Mouse (Mus musculus) layer of hippocampus, adult 2 months (tissue): ENCODE measurements around the gene Klhl1. TPM values are rescaled to one million over a fixed set of nuclear protein-coding genes. Genes with fewer than 3 reads are reported as not detected.
"Not testable (repeated sequence)": the region's sequence is repeated elsewhere in the genome, so short reads cannot be mapped to it uniquely, and the experiment has no call there.

Experiments used
- DNase-seq, 2 experiments: peaks; one replicate each; pipeline ENCODE4 v3.0.0; 2022; ENCODE audit warnings: low spot score in 2 of 2
- H3K27ac ChIP-seq: fragments of 200-600 bp; 2 replicates; pipeline ENCODE4 v1.8.1; 2022
- H3K4me3 ChIP-seq: fragments of 200-600 bp; 2 replicates; pipeline ENCODE4 v1.8.1; 2022; ENCODE audit warnings: mild to moderate bottlenecking
- CTCF ChIP-seq: fragments of 200-600 bp; conservative IDR thresholded peaks from 2 replicates; pipeline ENCODE4 v1.8.1; 2022; ENCODE audit warnings: antibody characterized with exemption, mild to moderate bottlenecking, moderate library complexity
- total RNA-seq, 2 experiments: library from RNA; stranded (reverse); gene quantifications; 2 replicates each; pipeline ENCODE4 v1.2.3; 2021

The Klhl1 gene
- total RNA-seq, 2 experiments from 2014 or later: 0.72 to 0.74 TPM

GRCm38 (mm10) chr14:96217805-96218441 lies 301.0 kb downstream of the Klhl1 start:
- H3K27ac ChIP-seq: no peak overlapping the region
- TF ChIP-seq CTCF: no peak
- DNase-seq: no peak

GRCm38 (mm10) chr14:96194795-96195194 lies 324.1 kb downstream of the Klhl1 start:
- not testable (repeated sequence) for DNase-seq, H3K27ac ChIP-seq, H3K4me3 ChIP-seq

More at GRCm38 (mm10) chr14:96217805-96218441, 301.0 kb downstream of the Klhl1 start:
- no peak overlapping the region for H3K4me3 ChIP-seq

DNA sequence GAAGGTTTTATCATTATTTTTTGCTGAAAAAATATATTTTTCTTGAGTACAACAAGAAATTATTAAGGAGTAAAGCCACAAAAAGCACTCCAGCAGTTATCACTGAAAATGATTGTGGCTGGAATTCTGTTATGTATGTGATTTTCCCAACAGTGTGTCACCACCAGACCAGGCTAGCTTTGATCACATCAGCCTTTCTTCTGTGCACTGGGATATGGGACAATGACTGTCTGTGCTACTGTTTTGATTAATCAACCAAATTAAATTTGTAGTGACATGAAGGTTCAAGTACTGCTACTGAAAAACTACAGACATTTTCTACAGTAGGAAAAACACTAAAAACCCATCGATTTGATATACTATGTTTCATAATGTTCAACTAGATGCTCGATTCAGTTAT lies 344.4 kb downstream of the Klhl1 start:
- Histone ChIP-seq H3K27ac (no peak overlapping the region), H3K4me3 (no peak overlapping the region)
- TF ChIP-seq CTCF: no peak
- DNase-seq: no peak

- DNase-seq: no peak
These were observed 375.8 kb downstream of the Klhl1 start for GRCm38 (mm10) chr14:96143137-96143536.

DNA sequence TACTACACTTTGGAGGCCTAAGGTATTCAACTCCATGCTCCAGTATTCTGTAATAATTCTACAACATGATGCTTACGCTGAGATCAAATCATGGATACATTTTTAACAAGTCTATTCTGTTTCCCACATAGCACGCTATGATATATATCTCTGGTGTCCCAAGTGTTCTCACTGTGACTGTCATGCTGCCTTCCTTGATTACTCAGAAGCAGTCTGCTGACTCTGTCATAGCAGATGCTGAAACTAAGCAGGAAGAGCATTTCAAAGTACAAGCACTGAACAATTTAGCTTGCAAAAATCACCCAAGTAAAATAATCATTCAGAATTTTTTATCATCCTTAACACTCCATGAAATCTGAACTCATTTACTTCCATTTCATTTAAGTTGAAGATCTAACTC lies 378.7 kb downstream of the Klhl1 start:
- no peak for TF ChIP-seq CTCF
- no peak overlapping the region for H3K4me3 ChIP-seq
- DNase-seq: peak in 1 of 2 experiments; percentile 30

More at GRCm38 (mm10) chr14:96143137-96143536, 375.8 kb downstream of the Klhl1 start:
- no peak for TF ChIP-seq CTCF
- Histone ChIP-seq H3K4me3 (no peak overlapping the region), H3K27ac (no peak overlapping the region)

DNA sequence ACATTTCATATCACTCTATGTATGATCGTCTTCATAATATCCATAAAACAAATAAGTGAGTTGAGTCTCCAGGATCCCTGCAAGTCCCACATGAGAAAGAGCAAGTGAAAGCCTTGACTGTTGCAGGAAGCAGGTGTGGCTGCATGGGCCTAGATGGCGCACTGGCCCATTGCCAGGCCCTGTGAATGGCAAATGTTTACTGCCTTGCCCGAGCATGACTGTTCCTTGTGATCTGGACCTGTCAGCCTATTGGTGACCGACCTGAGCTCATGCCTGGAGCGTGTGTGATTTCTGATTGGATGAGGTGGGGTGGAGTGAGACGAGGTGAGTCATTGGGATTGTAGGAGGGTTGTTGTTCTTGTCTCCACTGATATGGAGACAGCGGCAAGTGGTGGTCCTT lies 411.5 kb downstream of the Klhl1 start:
- no peak for TF ChIP-seq CTCF
- DNase-seq: no peak
- H3K4me3 ChIP-seq: no peak overlapping the region
- H3K27ac ChIP-seq: no peak overlapping the region

More for the DNA sequence above, 378.7 kb downstream of the Klhl1 start:
- H3K27ac ChIP-seq: peak overlapping the region; percentile 40

DNA sequence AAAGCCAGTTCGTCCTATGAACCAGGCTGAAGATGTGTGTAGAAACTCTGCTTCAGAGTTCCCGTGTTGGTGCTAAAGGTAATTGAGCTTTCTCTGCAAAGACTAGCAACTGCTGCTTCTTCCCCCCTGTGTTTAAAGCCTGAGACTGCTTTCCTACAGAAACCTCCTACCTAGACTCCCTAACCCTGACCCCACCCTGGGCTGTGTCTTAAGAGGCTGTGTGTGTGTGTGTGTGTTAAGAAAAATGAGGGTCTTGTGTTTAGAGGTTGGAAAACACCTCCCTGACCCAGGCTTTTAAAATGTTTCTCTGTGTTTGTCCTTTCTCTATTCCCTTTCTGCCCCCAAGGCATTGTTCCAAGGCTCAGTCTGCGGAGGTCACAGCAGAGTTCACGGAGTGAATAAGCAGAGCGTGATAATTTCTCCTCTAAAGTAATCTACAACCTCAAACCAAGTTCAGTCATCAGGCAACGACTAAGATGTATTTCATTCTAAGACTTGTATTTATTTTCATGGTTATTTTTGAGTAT lies 437.2 kb downstream of the Klhl1 start:
- no peak for DNase-seq
- no peak overlapping the region for H3K27ac ChIP-seq

DNA sequence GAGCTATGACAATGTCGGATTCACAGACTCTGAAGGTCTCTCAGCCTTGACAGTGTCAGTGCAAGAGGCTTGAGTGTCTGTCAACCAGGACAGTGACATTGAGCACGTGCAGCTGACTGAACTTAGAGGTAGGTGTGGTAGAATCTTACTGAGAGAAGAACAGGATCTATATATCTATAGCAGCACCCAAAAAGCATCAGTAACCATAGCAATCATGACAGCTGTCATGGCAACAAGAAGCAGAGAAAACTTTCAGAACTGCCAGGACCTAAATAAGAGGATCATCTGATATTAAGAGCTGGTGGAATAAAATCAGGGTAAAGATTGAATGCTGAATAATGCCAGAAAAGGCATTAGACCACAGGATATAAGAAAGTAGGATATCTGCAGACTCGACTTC lies 453.0 kb downstream of the Klhl1 start:
- Histone ChIP-seq H3K27ac (no peak overlapping the region), H3K4me3 (no peak overlapping the region)
- TF ChIP-seq CTCF: no peak
- no peak for DNase-seq

More for the DNA sequence above, 437.2 kb downstream of the Klhl1 start:
- no peak for TF ChIP-seq CTCF
- no peak overlapping the region for H3K4me3 ChIP-seq
